Mouse (Mus musculus): Measurements from ENCODE around the gene Spi1. TPM values are rescaled to one million over a fixed set of nuclear protein-coding genes. Genes with fewer than 3 reads are reported as not detected.

Gene Spi1
- polyA plus RNA-seq, 1 experiment from 2014 or later: 4.8 TPM

- no peak overlapping the region for H3K27ac ChIP-seq (replicated peaks in 1 of 2; ENCODE audit: control insufficient read depth in 1 of 2, insufficient read depth in 1 of 2, low read depth in 2 of 2, low read length in 2 of 2)
- WGBS: 59% methylated on average over 10 of the region's 10 CpGs
- ATAC-seq (ENCODE audit: insufficient number of reproducible peaks, insufficient read depth, low FRiP score, low read depth): no peak
Observed at GRCm38 (mm10) chr2:91097015-91097414, 14.8 kb downstream of the Spi1 start.

GRCm38 (mm10) chr2:91098156-91098555, 16.0 kb downstream of the Spi1 start:
- no peak for ATAC-seq (ENCODE audit: insufficient number of reproducible peaks, insufficient read depth, low FRiP score, low read depth)
- no peak overlapping the region for H3K4me3 ChIP-seq (ENCODE audit: control insufficient read depth in 1 of 2, insufficient read depth in 1 of 2, low read depth in 1 of 2, low read length in 2 of 2)
- no peaks in the 10 kb centered on the region for H3K9me3 ChIP-seq (ENCODE audit: control insufficient read depth, low read length)
- H3K4me1 ChIP-seq (ENCODE audit: control insufficient read depth in 2 of 2, insufficient read depth in 2 of 2, low read length in 2 of 2): peaks cover 4 to 10% of the 10 kb centered on the region in 2 experiments; a peak in 2 of 4 replicates
- 70% methylated on average over 2 of the region's 2 CpGs for WGBS
- H3K9ac ChIP-seq (ENCODE audit: low read length): no peak overlapping the region
- H3K36me3 ChIP-seq (ENCODE audit: control insufficient read depth, insufficient read depth, low read length): no peaks in the 10 kb centered on the region
- H3K27me3 ChIP-seq (ENCODE audit: control insufficient read depth, insufficient read depth, low read length): no peaks in the 10 kb centered on the region
- no peak overlapping the region for H3K4me2 ChIP-seq (ENCODE audit: low read length)
- H3K27ac ChIP-seq (replicated peaks in 1 of 2; ENCODE audit: control insufficient read depth in 1 of 2, insufficient read depth in 1 of 2, low read depth in 2 of 2, low read length in 2 of 2): no peak overlapping the region

More at GRCm38 (mm10) chr2:91097015-91097414, 14.8 kb downstream of the Spi1 start:
- no peak overlapping the region for H3K4me3 ChIP-seq (ENCODE audit: control insufficient read depth in 1 of 2, insufficient read depth in 1 of 2, low read depth in 1 of 2, low read length in 2 of 2)
- no peak overlapping the region for H3K4me2 ChIP-seq (ENCODE audit: low read length)
- no peaks in the 10 kb centered on the region for H3K27me3 ChIP-seq (ENCODE audit: control insufficient read depth, insufficient read depth, low read length)
- no peaks in the 10 kb centered on the region for H3K9me3 ChIP-seq (ENCODE audit: control insufficient read depth, low read length)
- H3K9ac ChIP-seq (ENCODE audit: low read length): 0 out of 2 replicates have a peak overlapping the region, but pooled peaks have one; percentile 25
- peaks cover 4 to 10% of the 10 kb centered on the region in 2 experiments; a peak in 2 of 4 replicates for H3K4me1 ChIP-seq (ENCODE audit: control insufficient read depth in 2 of 2, insufficient read depth in 2 of 2, low read length in 2 of 2)
- H3K36me3 ChIP-seq (ENCODE audit: control insufficient read depth, insufficient read depth, low read length): no peaks in the 10 kb centered on the region

- WGBS: 3% methylated on average over 7 of the region's 7 CpGs
- Histone ChIP-seq H3K9me3 (ENCODE audit: control insufficient read depth, low read length) (no peaks in the 10 kb centered on the region), H3K27ac (replicated peaks in 1 of 2; ENCODE audit: control insufficient read depth in 1 of 2, insufficient read depth in 1 of 2, low read depth in 2 of 2, low read length in 2 of 2) (no peak overlapping the region), H3K4me2 (ENCODE audit: low read length) (0 out of 2 replicates have a peak overlapping the region, but pooled peaks have one; percentile 5), H3K4me1 (ENCODE audit: control insufficient read depth in 2 of 2, insufficient read depth in 2 of 2, low read length in 2 of 2) (peaks cover 4 to 10% of the 10 kb centered on the region in 2 experiments; a peak in 2 of 4 replicates), H3K36me3 (ENCODE audit: control insufficient read depth, insufficient read depth, low read length) (no peaks in the 10 kb centered on the region), H3K4me3 (ENCODE audit: control insufficient read depth in 1 of 2, insufficient read depth in 1 of 2, low read depth in 1 of 2, low read length in 2 of 2) (no peak overlapping the region), H3K27me3 (ENCODE audit: control insufficient read depth, insufficient read depth, low read length) (no peaks in the 10 kb centered on the region), H3K9ac (ENCODE audit: low read length) (peak overlapping the region; percentile 3; the same call in 1 of the 2 replicates)
- ATAC-seq (ENCODE audit: insufficient number of reproducible peaks, insufficient read depth, low FRiP score, low read depth): peak; percentile 63
Observed at GRCm38 (mm10) chr2:91101124-91101740, 19.0 kb downstream of the Spi1 start.

- no peaks in the 10 kb centered on the region for H3K36me3 ChIP-seq (ENCODE audit: control insufficient read depth, insufficient read depth, low read length)
- no peak overlapping the region for H3K9ac ChIP-seq (ENCODE audit: low read length)
- H3K4me1 ChIP-seq (ENCODE audit: control insufficient read depth in 2 of 2, insufficient read depth in 2 of 2, low read length in 2 of 2): peaks cover 11 to 12% of the 10 kb centered on the region in 2 experiments
- no peak overlapping the region for H3K4me2 ChIP-seq (ENCODE audit: low read length)
- H3K27ac ChIP-seq (replicated peaks in 1 of 2; ENCODE audit: control insufficient read depth in 1 of 2, insufficient read depth in 1 of 2, low read depth in 2 of 2, low read length in 2 of 2): no peak overlapping the region
- ATAC-seq (ENCODE audit: insufficient number of reproducible peaks, insufficient read depth, low FRiP score, low read depth): no peak
- 72% methylated on average over 3 of the region's 3 CpGs for WGBS
- no peaks in the 10 kb centered on the region for H3K27me3 ChIP-seq (ENCODE audit: control insufficient read depth, insufficient read depth, low read length)
- H3K4me3 ChIP-seq (ENCODE audit: control insufficient read depth in 1 of 2, insufficient read depth in 1 of 2, low read depth in 1 of 2, low read length in 2 of 2): no peak overlapping the region
- no peaks in the 10 kb centered on the region for H3K9me3 ChIP-seq (ENCODE audit: control insufficient read depth, low read length)
Observed at GRCm38 (mm10) chr2:91108156-91108555, 26.0 kb downstream of the Spi1 start.

- H3K27ac ChIP-seq (replicated peaks in 1 of 2; ENCODE audit: control insufficient read depth in 1 of 2, insufficient read depth in 1 of 2, low read depth in 2 of 2, low read length in 2 of 2): no peak overlapping the region
- no peak for ATAC-seq (ENCODE audit: insufficient number of reproducible peaks, insufficient read depth, low FRiP score, low read depth)
- no peak overlapping the region for H3K4me3 ChIP-seq (ENCODE audit: control insufficient read depth in 1 of 2, insufficient read depth in 1 of 2, low read depth in 1 of 2, low read length in 2 of 2)
- H3K9me3 ChIP-seq (ENCODE audit: control insufficient read depth, low read length): no peaks in the 10 kb centered on the region
- no peaks in the 10 kb centered on the region for H3K27me3 ChIP-seq (ENCODE audit: control insufficient read depth, insufficient read depth, low read length)
- H3K4me1 ChIP-seq (ENCODE audit: control insufficient read depth in 2 of 2, insufficient read depth in 2 of 2, low read length in 2 of 2): peaks cover 13 to 15% of the 10 kb centered on the region in 2 experiments
- WGBS: 78% methylated on average over 5 of the region's 5 CpGs
- no peak overlapping the region for H3K9ac ChIP-seq (ENCODE audit: low read length)
- no peak overlapping the region for H3K4me2 ChIP-seq (ENCODE audit: low read length)
- H3K36me3 ChIP-seq (ENCODE audit: control insufficient read depth, insufficient read depth, low read length): no peaks in the 10 kb centered on the region
Observed at GRCm38 (mm10) chr2:91109241-91109640, 27.1 kb downstream of the Spi1 start.

GRCm38 (mm10) chr2:91109807-91110385, 27.7 kb downstream of the Spi1 start:
- Histone ChIP-seq H3K27ac (replicated peaks in 1 of 2; ENCODE audit: control insufficient read depth in 1 of 2, insufficient read depth in 1 of 2, low read depth in 2 of 2, low read length in 2 of 2) (no peak overlapping the region), H3K27me3 (ENCODE audit: control insufficient read depth, insufficient read depth, low read length) (no peaks in the 10 kb centered on the region), H3K9me3 (ENCODE audit: control insufficient read depth, low read length) (no peaks in the 10 kb centered on the region), H3K4me3 (ENCODE audit: control insufficient read depth in 1 of 2, insufficient read depth in 1 of 2, low read depth in 1 of 2, low read length in 2 of 2) (no peak overlapping the region), H3K4me1 (ENCODE audit: control insufficient read depth in 2 of 2, insufficient read depth in 2 of 2, low read length in 2 of 2) (peaks cover 14 to 15% of the 10 kb centered on the region in 2 experiments), H3K9ac (ENCODE audit: low read length) (no peak overlapping the region), H3K4me2 (ENCODE audit: low read length) (no peak overlapping the region), H3K36me3 (ENCODE audit: control insufficient read depth, insufficient read depth, low read length) (no peaks in the 10 kb centered on the region)
- 87% methylated on average over 5 of the region's 5 CpGs for WGBS
- no peak for ATAC-seq (ENCODE audit: insufficient number of reproducible peaks, insufficient read depth, low FRiP score, low read depth)

GRCm38 (mm10) chr2:91110429-91110828, 28.2 kb downstream of the Spi1 start:
- 85% methylated on average over 6 of the region's 6 CpGs for WGBS
- H3K4me2 ChIP-seq (ENCODE audit: low read length): no peak overlapping the region
- no peaks in the 10 kb centered on the region for H3K27me3 ChIP-seq (ENCODE audit: control insufficient read depth, insufficient read depth, low read length)
- H3K9ac ChIP-seq (ENCODE audit: low read length): no peak overlapping the region
- no peaks in the 10 kb centered on the region for H3K36me3 ChIP-seq (ENCODE audit: control insufficient read depth, insufficient read depth, low read length)
- H3K4me1 ChIP-seq (ENCODE audit: control insufficient read depth in 2 of 2, insufficient read depth in 2 of 2, low read length in 2 of 2): peaks cover 15 to 18% of the 10 kb centered on the region in 2 experiments
- ATAC-seq (ENCODE audit: insufficient number of reproducible peaks, insufficient read depth, low FRiP score, low read depth): no peak
- H3K27ac ChIP-seq (replicated peaks in 1 of 2; ENCODE audit: control insufficient read depth in 1 of 2, insufficient read depth in 1 of 2, low read depth in 2 of 2, low read length in 2 of 2): no peak overlapping the region
- no peaks in the 10 kb centered on the region for H3K9me3 ChIP-seq (ENCODE audit: control insufficient read depth, low read length)
- H3K4me3 ChIP-seq (ENCODE audit: control insufficient read depth in 1 of 2, insufficient read depth in 1 of 2, low read depth in 1 of 2, low read length in 2 of 2): no peak overlapping the region
